Mouse (Mus musculus): Measurements from ENCODE around the gene Wdr13.

Wdr13 gene

GRCm38 (mm10) chrX:8132017-8132976 is at the start of gene Wdr13:
Wdr13 (minus strand) TSS chrX:8132892.
- DNase-seq: peak; percentile 88

- no peak for DNase-seq
Measured at GRCm38 (mm10) chrX:8179646-8180045, 47.0 kb upstream of the Wdr13 start.

GRCm38 (mm10) chrX:8178871-8179270 is 46.2 kb upstream of the Wdr13 start:
- DNase-seq: no peak

- peak; percentile 89 for DNase-seq
Measured at GRCm38 (mm10) chrX:8175504-8176385, 43.1 kb upstream of the Wdr13 start, which contains the start of gene Tbc1d25. Tbc1d25 (minus strand) TSS chrX:8176181.

GRCm38 (mm10) chrX:8175169-8175503 is 42.4 kb upstream of the Wdr13 start:
- DNase-seq: no peak

GRCm38 (mm10) chrX:8167716-8168647 is 35.3 kb upstream of the Wdr13 start:
- no peak for DNase-seq

- DNase-seq: no peak
Measured at GRCm38 (mm10) chrX:8164471-8164870, 31.8 kb upstream of the Wdr13 start.

- DNase-seq: no peak
Measured at GRCm38 (mm10) chrX:8163076-8163475, 30.4 kb upstream of the Wdr13 start.

GRCm38 (mm10) chrX:8145153-8145991 is 12.7 kb upstream of the Wdr13 start, which contains the start of gene Rbm3:
Rbm3 (minus strand) TSS chrX:8145880.
- DNase-seq: peak; percentile 84

GRCm38 (mm10) chrX:8143750-8144149 is 11.1 kb upstream of the Wdr13 start:
- DNase-seq: no peak

- DNase-seq: no peak
Measured at GRCm38 (mm10) chrX:8142948-8143347, 10.3 kb upstream of the Wdr13 start.

- DNase-seq: no peak
Measured at GRCm38 (mm10) chrX:8141058-8141457, 8.4 kb upstream of the Wdr13 start.

GRCm38 (mm10) chrX:8140446-8140845 is 7.8 kb upstream of the Wdr13 start:
- no peak for DNase-seq

GRCm38 (mm10) chrX:8139480-8139879 is 6.8 kb upstream of the Wdr13 start:
- DNase-seq: no peak

GRCm38 (mm10) chrX:8135886-8136285 is 3.2 kb upstream of the Wdr13 start:
- DNase-seq: no peak

- DNase-seq: no peak
Measured at GRCm38 (mm10) chrX:8131393-8131792, 1.3 kb downstream of the Wdr13 start.

GRCm38 (mm10) chrX:8125235-8125634 is 7.5 kb downstream of the Wdr13 start:
- no peak for DNase-seq

GRCm38 (mm10) chrX:8123821-8124470 is 8.7 kb downstream of the Wdr13 start:
- no peak for DNase-seq

- DNase-seq: no peak
Measured at GRCm38 (mm10) chrX:8117264-8117663, 15.4 kb downstream of the Wdr13 start.

GRCm38 (mm10) chrX:8115275-8115674 is 17.4 kb downstream of the Wdr13 start:
- no peak for DNase-seq

GRCm38 (mm10) chrX:8105019-8105418 is 27.7 kb downstream of the Wdr13 start:
- DNase-seq: no peak
